Mouse (Mus musculus) liver, postnatal 0 days (tissue): Measurements from ENCODE around the gene D430041D05Rik.

Experiments used
- CTCF ChIP-seq: sonication (generic); IDR thresholded peaks from 2 replicates; pipeline ENCODE4 v1.5.1; 2016; ENCODE audit warnings: antibody characterized with exemption, low read depth
- EP300 ChIP-seq: IDR thresholded peaks from 2 replicates; pipeline ENCODE4 v1.6.1; 2016; ENCODE audit warnings: antibody characterized with exemption, low read depth, mild to moderate bottlenecking

DNA sequence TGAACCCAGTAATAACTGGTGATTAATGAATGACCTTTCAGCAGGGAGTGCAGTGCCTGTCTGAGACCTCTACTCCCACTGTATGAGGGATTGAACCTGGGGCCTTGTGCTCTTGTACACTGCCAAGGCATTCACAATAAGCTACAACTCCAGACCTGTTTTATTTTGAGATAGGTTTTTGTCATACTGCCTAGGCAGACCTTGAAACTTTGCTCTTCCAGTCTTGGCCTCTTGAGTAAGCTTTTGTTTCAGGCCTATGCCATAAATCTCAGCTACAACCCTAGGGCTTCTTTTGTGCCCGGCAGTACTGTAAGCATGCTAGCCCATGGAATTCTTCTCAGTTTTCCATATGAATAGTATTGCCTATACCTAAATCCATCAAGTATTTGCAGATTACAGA lies 291.7 kb downstream of the D430041D05Rik start:
- TF ChIP-seq CTCF, result no peak
- TF ChIP-seq EP300, result no peak
